In genomic region chr10:78331577-78331976, GRCm38 (mm10) we compare ENCODE assay signal across 22 mouse cellular contexts.
"Had no signal": no experiment of that assay in that cellular context is flagged by ENCODE, and none has a peak within 500 bp of the region (broad histone marks: within the 10 kb centered on the region; RNA-seq: fewer than 3 reads in every experiment).

No protein-coding gene starts in this region.

- ATAC-seq: midbrain, embryonic 15.5 days had no signal

- H3K27me3 ChIP-seq: limb, embryonic 12.5 days; limb, embryonic 15.5 days; liver, embryonic 13.5 days; lung, embryonic 15.5 days; midbrain, embryonic 12.5 days; midbrain, embryonic 15.5 days; neural tube, embryonic 12.5 days; neural tube, embryonic 15.5 days had no signal

- H3K4me3 ChIP-seq: limb, embryonic 12.5 days; limb, embryonic 15.5 days; liver, embryonic 13.5 days; lung, embryonic 15.5 days; midbrain, embryonic 12.5 days; midbrain, embryonic 15.5 days; neural tube, embryonic 12.5 days; neural tube, embryonic 15.5 days had no signal

- DNase-seq: kidney, adult 18-20 months; kidney, adult 9 months; kidney, postnatal 14 days; kidney, postnatal 4 days; left cerebral cortex, postnatal 4 days; liver, embryonic 13.5 days; lung, adult 18-20 months; lung, postnatal 10 days; lung, postnatal 36 days; right cerebral cortex, adult 18-20 months; right cerebral cortex, postnatal 14 days; right cerebral cortex, postnatal 4 days; thymus, adult 2 months; thymus, postnatal 14 days had no signal

- H3K4me1 ChIP-seq: limb, embryonic 12.5 days; lung, embryonic 15.5 days; midbrain, embryonic 12.5 days; midbrain, embryonic 15.5 days; neural tube, embryonic 12.5 days; neural tube, embryonic 15.5 days had no signal

- H3K27ac ChIP-seq: limb, embryonic 12.5 days; limb, embryonic 15.5 days; liver, embryonic 13.5 days; lung, embryonic 15.5 days; midbrain, embryonic 12.5 days; midbrain, embryonic 15.5 days; neural tube, embryonic 12.5 days; neural tube, embryonic 15.5 days; stomach, postnatal 0 days had no signal

- H3K9ac ChIP-seq: limb, embryonic 12.5 days; limb, embryonic 15.5 days; liver, embryonic 13.5 days; lung, embryonic 15.5 days; midbrain, embryonic 12.5 days; midbrain, embryonic 15.5 days; neural tube, embryonic 12.5 days; neural tube, embryonic 15.5 days had no signal
